Mouse (Mus musculus): ENCODE measurements around the gene Naip2. TPM values are rescaled to one million over a fixed set of nuclear protein-coding genes. Genes with fewer than 3 reads are reported as not detected.
"Not testable (repeated sequence)": the region's sequence is repeated elsewhere in the genome, so short reads cannot be mapped to it uniquely, and the experiment has no call there.

Naip2 gene
- total and polyA plus RNA-seq, 2 experiments from 2014 or later: 0.14 to 0.69 TPM

DNA sequence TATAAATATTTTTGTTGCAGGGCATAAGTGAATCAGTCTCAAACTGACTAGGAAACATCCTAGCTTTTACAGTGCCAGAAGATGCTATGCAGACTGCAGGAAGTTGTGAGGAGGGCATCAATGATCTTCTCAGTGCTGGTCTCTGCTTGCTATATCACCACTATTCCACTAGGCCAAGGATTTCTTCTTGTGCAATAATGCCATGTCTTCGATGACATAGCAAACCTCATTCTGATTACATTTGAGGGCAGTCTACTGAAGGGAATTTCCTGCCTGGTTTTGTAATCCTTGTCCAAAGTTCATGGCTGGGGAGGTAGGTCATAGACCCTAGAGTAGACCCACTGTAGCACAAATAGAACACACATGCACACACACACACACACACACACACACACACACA lies 1.4 kb upstream of the Naip2 start:
- Histone ChIP-seq H3K27ac (ENCODE audit: low read depth) (no peak overlapping the region), H3K36me3 (replicated peaks; ENCODE audit: control insufficient read depth, insufficient read depth, low read length) (no peaks in the 10 kb centered on the region), H3K4me1 (ENCODE audit: control insufficient read depth, insufficient read depth) (no peaks in the 10 kb centered on the region), H3K9ac (replicated peaks; ENCODE audit: low read depth, low read length) (no peak overlapping the region), H3K9me3 (replicated peaks; ENCODE audit: control insufficient read depth, low read length) (no peaks in the 10 kb centered on the region), H3K4me2 (ENCODE audit: low read depth, low read length) (no peak overlapping the region), H3K27me3 (ENCODE audit: control insufficient read depth, insufficient read depth, low read length) (no peaks in the 10 kb centered on the region), H3K4me3 (ENCODE audit: low read depth, low read length) (no peak overlapping the region)
- ATAC-seq (ENCODE audit: insufficient read depth, low read depth) (no peak), DNase-seq (ENCODE audit: low spot score) (no peak)
- no peak for TF ChIP-seq CTCF (IDR thresholded peaks at IDR 0.05; ENCODE audit: low read depth)
- TF ChIP-seq EP300 (IDR thresholded peaks at IDR 0.05; ENCODE audit: low read depth): no peak
- 76% methylated on average over 1 of the region's 1 CpGs for WGBS

DNA sequence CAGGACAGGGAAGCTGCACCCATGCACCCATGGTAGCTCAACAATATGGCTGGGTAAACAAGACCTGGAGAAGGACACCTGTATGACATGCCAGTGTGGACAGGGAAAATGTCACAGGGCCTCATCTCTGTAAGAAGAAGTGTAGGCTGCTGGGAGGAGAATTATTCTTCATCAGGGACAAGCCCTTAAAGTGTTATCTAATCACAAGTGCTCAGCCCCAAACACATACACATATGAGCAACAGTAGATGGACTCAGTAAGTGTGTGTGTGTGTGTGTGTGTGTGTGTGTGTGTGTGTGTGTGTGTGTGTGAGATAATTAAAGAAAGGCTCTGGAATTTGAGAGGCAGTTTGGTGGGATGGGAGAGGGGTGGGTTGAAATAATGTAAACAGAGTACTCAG lies 1.1 kb downstream of the Naip2 start:
- no peaks in the 10 kb centered on the region for H3K9me3 ChIP-seq (replicated peaks; ENCODE audit: control insufficient read depth, low read length)
- H3K4me1 ChIP-seq (ENCODE audit: control insufficient read depth, insufficient read depth): no peaks in the 10 kb centered on the region
- no peaks in the 10 kb centered on the region for H3K36me3 ChIP-seq (replicated peaks; ENCODE audit: control insufficient read depth, insufficient read depth, low read length)
- DNase-seq (ENCODE audit: low spot score): no peak
- no peak overlapping the region for H3K27ac ChIP-seq (ENCODE audit: low read depth)
- H3K4me3 ChIP-seq (ENCODE audit: low read depth, low read length): no peak overlapping the region
- TF ChIP-seq EP300 (IDR thresholded peaks at IDR 0.05; ENCODE audit: low read depth) (no peak), CTCF (IDR thresholded peaks at IDR 0.05; ENCODE audit: low read depth) (no peak)
- H3K27me3 ChIP-seq (ENCODE audit: control insufficient read depth, insufficient read depth, low read length): no peaks in the 10 kb centered on the region
- no peak for ATAC-seq (ENCODE audit: insufficient read depth, low read depth)
- H3K9ac ChIP-seq (replicated peaks; ENCODE audit: low read depth, low read length): no peak overlapping the region
- H3K4me2 ChIP-seq (ENCODE audit: low read depth, low read length): no peak overlapping the region

DNA sequence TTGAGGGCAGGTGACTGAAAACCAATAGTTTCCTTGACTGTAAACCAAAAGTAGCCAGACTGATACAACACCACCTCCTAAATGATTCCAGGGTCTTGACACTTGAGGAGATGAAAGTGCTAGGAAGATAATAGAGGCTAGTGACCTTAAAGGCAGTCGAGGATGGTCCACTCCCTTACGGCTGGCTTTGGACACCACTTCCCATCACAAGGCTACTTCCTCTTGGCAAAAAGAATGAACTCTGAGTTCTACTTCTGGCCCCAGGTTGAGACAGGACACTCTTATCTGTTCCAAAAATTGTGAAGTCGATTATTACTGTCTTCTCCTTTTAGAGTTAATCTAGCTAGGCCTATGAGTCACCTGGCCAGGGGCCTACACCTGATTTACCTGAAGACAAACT lies 6.5 kb downstream of the Naip2 start:
- Histone ChIP-seq H3K4me2 (ENCODE audit: low read depth, low read length) (no peak overlapping the region), H3K27me3 (ENCODE audit: control insufficient read depth, insufficient read depth, low read length) (no peaks in the 10 kb centered on the region), H3K9me3 (replicated peaks; ENCODE audit: control insufficient read depth, low read length) (no peaks in the 10 kb centered on the region), H3K4me1 (ENCODE audit: control insufficient read depth, insufficient read depth) (no peaks in the 10 kb centered on the region), H3K27ac (ENCODE audit: low read depth) (no peak overlapping the region), H3K9ac (replicated peaks; ENCODE audit: low read depth, low read length) (no peak overlapping the region), H3K36me3 (replicated peaks; ENCODE audit: control insufficient read depth, insufficient read depth, low read length) (no peaks in the 10 kb centered on the region), H3K4me3 (ENCODE audit: low read depth, low read length) (no peak overlapping the region)
- WGBS: 54% methylated on average over 3 of the region's 3 CpGs
- DNase-seq (ENCODE audit: low spot score) (no peak), ATAC-seq (ENCODE audit: insufficient read depth, low read depth) (no peak)
- TF ChIP-seq CTCF (IDR thresholded peaks at IDR 0.05; ENCODE audit: low read depth): no peak

DNA sequence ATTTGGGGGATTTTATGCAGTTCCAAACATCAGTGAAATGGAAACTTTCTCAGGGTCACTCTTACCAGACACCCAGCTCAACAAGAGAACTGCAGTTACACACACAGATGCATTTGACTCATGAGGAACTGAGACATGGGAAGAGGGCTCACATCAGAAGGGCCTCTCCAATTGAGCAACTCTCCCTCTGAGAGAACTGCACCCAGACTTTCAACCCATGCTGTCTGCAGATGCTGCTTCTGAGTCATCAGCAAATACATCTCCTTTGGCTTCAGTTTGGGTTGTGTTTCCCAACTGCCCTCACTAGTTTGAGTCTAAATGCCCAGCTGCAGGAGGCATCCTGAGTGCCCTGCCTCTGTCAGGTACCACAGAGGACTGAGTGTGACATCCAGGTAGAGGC lies 18.8 kb downstream of the Naip2 start:
- not testable (repeated sequence) for H3K27ac ChIP-seq (ENCODE audit: low read depth); H3K36me3 ChIP-seq (replicated peaks; ENCODE audit: control insufficient read depth, insufficient read depth, low read length); H3K4me3 ChIP-seq (ENCODE audit: low read depth, low read length); H3K9ac ChIP-seq (replicated peaks; ENCODE audit: low read depth, low read length); ATAC-seq (ENCODE audit: insufficient read depth, low read depth); DNase-seq (ENCODE audit: low spot score); H3K27me3 ChIP-seq (ENCODE audit: control insufficient read depth, insufficient read depth, low read length); H3K9me3 ChIP-seq (replicated peaks; ENCODE audit: control insufficient read depth, low read length); H3K4me2 ChIP-seq (ENCODE audit: low read depth, low read length); H3K4me1 ChIP-seq (ENCODE audit: control insufficient read depth, insufficient read depth)

DNA sequence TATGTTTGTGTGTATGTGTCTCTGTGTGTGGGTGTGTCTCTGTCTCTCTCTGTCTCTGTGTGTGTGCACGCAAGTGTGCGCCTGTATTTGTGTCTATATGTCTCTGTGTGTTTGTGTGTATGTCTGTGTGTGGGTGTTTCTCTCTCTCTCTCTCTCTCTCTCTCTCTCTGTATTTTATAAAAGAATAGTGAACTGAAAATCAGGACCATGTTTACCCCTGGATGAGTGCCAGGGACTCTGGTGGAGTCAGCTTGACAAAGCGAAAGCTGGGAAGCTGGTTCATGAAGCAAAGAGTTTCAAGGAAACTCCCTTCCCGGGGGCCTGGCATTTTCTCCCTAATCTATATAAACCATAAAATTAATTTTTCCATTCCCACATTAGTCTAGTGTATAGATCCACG lies 27.5 kb downstream of the Naip2 start:
- H3K4me3 ChIP-seq (ENCODE audit: low read depth, low read length); DNase-seq (ENCODE audit: low spot score); H3K27me3 ChIP-seq (ENCODE audit: control insufficient read depth, insufficient read depth, low read length); H3K9ac ChIP-seq (replicated peaks; ENCODE audit: low read depth, low read length); H3K9me3 ChIP-seq (replicated peaks; ENCODE audit: control insufficient read depth, low read length); H3K36me3 ChIP-seq (replicated peaks; ENCODE audit: control insufficient read depth, insufficient read depth, low read length); H3K4me2 ChIP-seq (ENCODE audit: low read depth, low read length); ATAC-seq (ENCODE audit: insufficient read depth, low read depth); H3K4me1 ChIP-seq (ENCODE audit: control insufficient read depth, insufficient read depth); H3K27ac ChIP-seq (ENCODE audit: low read depth): not testable (repeated sequence)
- WGBS: 70% methylated on average over 3 of the region's 5 CpGs

DNA sequence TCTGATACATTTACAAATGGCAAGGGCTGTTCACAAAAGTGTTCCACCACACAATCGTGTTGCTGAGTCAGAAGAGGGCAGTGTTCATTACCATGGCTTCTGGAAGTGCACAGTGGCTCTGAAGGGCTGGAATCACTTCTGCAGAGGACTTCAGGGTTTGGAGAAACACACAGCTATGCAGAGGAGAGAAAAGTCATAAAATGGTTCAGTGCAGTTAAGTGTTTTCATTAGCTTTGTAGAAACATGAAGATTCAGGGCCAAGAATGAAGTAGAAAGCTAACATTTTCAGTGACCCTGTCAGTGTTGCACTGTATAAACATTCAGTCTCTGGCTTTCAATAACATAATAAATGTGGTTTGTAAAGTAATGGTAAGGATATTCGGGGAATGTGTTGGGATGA lies 35.5 kb downstream of the Naip2 start:
- H3K9ac ChIP-seq (replicated peaks; ENCODE audit: low read depth, low read length); H3K4me1 ChIP-seq (ENCODE audit: control insufficient read depth, insufficient read depth); H3K27me3 ChIP-seq (ENCODE audit: control insufficient read depth, insufficient read depth, low read length); H3K36me3 ChIP-seq (replicated peaks; ENCODE audit: control insufficient read depth, insufficient read depth, low read length); ATAC-seq (ENCODE audit: insufficient read depth, low read depth); H3K9me3 ChIP-seq (replicated peaks; ENCODE audit: control insufficient read depth, low read length); H3K27ac ChIP-seq (ENCODE audit: low read depth); H3K4me3 ChIP-seq (ENCODE audit: low read depth, low read length); DNase-seq (ENCODE audit: low spot score); H3K4me2 ChIP-seq (ENCODE audit: low read depth, low read length): not testable (repeated sequence)
- WGBS: 57% methylated on average over 2 of the region's 2 CpGs

DNA sequence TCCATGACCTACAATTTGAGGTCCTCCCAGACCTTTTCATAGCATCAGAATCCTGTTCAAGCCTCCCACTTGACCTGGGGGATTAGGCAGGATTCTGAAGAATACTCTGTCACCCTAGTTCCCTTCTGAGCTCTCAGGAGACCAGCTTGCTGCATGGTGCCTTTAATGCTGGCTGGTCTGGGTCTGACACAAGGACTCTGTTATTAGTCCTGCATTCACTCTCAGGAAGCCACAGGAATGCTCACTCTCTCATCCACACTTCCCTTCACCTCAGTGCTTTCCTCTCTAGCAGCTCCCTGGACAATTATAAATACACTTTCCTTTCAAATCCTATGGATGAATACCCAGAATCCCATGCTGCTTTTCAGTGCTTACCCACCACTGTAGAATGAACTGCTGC lies 39.4 kb downstream of the Naip2 start:
- not testable (repeated sequence) for ATAC-seq (ENCODE audit: insufficient read depth, low read depth); H3K4me3 ChIP-seq (ENCODE audit: low read depth, low read length); H3K4me2 ChIP-seq (ENCODE audit: low read depth, low read length); DNase-seq (ENCODE audit: low spot score); H3K9ac ChIP-seq (replicated peaks; ENCODE audit: low read depth, low read length); H3K27me3 ChIP-seq (ENCODE audit: control insufficient read depth, insufficient read depth, low read length); H3K27ac ChIP-seq (ENCODE audit: low read depth); H3K4me1 ChIP-seq (ENCODE audit: control insufficient read depth, insufficient read depth); H3K36me3 ChIP-seq (replicated peaks; ENCODE audit: control insufficient read depth, insufficient read depth, low read length); H3K9me3 ChIP-seq (replicated peaks; ENCODE audit: control insufficient read depth, low read length)

DNA sequence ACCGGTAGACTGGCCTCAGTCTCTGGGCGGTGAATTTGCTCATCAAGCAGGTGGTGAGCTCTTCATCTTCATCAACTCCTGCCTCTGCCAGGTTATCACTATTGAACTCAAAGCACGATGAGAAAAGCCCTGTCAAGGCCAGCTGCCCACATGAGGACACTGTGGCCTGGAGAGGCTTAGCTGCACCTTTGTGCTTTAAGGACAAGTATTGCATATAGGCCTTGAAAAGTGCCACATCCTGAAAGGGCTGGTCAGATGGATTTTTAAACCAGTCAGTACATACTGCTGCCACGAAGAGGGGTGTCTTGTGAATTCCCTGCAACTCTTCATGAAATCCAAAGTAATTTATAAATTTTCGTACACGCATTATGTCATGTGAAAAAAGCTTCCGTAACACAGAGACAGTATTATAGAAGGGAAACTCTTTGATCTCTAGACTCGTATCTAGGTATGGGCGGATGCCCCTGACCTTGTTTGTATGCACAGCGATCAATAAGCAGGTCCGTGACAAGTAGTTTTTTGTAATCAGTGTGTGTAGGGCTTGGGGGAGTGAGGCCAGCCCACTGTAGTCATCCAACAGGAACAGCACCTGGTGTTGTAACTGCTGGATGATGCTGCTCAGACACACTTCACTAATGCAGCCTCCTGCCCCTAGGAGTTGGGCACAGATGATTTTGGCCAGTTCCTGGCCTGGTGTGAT lies 40.6 kb downstream of the Naip2 start:
- not testable (repeated sequence) for ATAC-seq (ENCODE audit: insufficient read depth, low read depth); DNase-seq (ENCODE audit: low spot score); H3K4me2 ChIP-seq (ENCODE audit: low read depth, low read length); H3K9me3 ChIP-seq (replicated peaks; ENCODE audit: control insufficient read depth, low read length); H3K27ac ChIP-seq (ENCODE audit: low read depth); H3K4me3 ChIP-seq (ENCODE audit: low read depth, low read length); H3K4me1 ChIP-seq (ENCODE audit: control insufficient read depth, insufficient read depth); H3K36me3 ChIP-seq (replicated peaks; ENCODE audit: control insufficient read depth, insufficient read depth, low read length); H3K27me3 ChIP-seq (ENCODE audit: control insufficient read depth, insufficient read depth, low read length); H3K9ac ChIP-seq (replicated peaks; ENCODE audit: low read depth, low read length)
- WGBS: 71% methylated on average over 11 of the region's 11 CpGs

Data from heart, postnatal 0 days (tissue).